Mouse (Mus musculus) lung, embryonic 14.5 days (tissue): ENCODE measurements around the gene Tom1. TPM values are rescaled to one million over a fixed set of nuclear protein-coding genes. Genes with fewer than 3 reads are reported as not detected.
A peak's percentile ranks its signal among the peaks of the same experiment; 100 is the strongest.

ENCODE experiments used
- ATAC-seq: fragments of 200-750 bp; cut with Nextera tagmentation; 2 replicates; pipeline ENCODE4 v1.8.0; 2017; ENCODE audit warnings: mild to moderate bottlenecking, moderate TSS enrichment, moderate library complexity; ENCODE audit not compliant: insufficient read depth
- DNase-seq: peaks from one replicate; pipeline ENCODE4 v3.0.0-alpha.2; 2015
- H3K27ac ChIP-seq: fragments of 300-500 bp; sonication (generic); 2 replicates; pipeline ENCODE4 v1.5.1; 2014; ENCODE audit warnings: low read depth, mild to moderate bottlenecking, moderate library complexity
- H3K27me3 ChIP-seq: fragments of 300-500 bp; sonication (generic); 2 replicates; pipeline ENCODE4 v1.6.1; 2014; ENCODE audit warnings: low read length, control low read depth; ENCODE audit not compliant: insufficient read depth
- H3K36me3 ChIP-seq: fragments of 300-500 bp; sonication (generic); 2 replicates; pipeline ENCODE4 v1.6.1; 2014; ENCODE audit warnings: control low read depth; ENCODE audit not compliant: insufficient read depth
- H3K4me1 ChIP-seq: fragments of 300-500 bp; sonication (generic); 2 replicates; pipeline ENCODE4 v1.6.1; 2014; ENCODE audit warnings: antibody characterized with exemption, control low read depth; ENCODE audit not compliant: insufficient read depth
- H3K4me2 ChIP-seq: fragments of 300-500 bp; sonication (generic); 2 replicates; pipeline ENCODE4 v1.6.1; 2014; ENCODE audit warnings: mild to moderate bottlenecking
- H3K4me3 ChIP-seq: fragments of 300-500 bp; sonication (generic); 2 replicates; pipeline ENCODE4 v1.5.1; 2014; ENCODE audit warnings: low read depth, low read length
- H3K9ac ChIP-seq: fragments of 300-500 bp; sonication (generic); 2 replicates; pipeline ENCODE4 v1.6.1; 2014
- H3K9me3 ChIP-seq: fragments of 300-500 bp; sonication (generic); 2 replicates; pipeline ENCODE4 v1.6.1; 2016; ENCODE audit warnings: low read depth, low read length, control low read depth
- CTCF ChIP-seq: IDR thresholded peaks from 2 replicates; pipeline ENCODE4 v1.5.1; 2016; ENCODE audit warnings: antibody characterized with exemption, low read depth
- WGBS: fragments of 180-500 bp; shearing (Covaris S2); extraction: QIAGEN DNeasy Blood & Tissue Kit; methylation state at CpG from one replicate; pipeline ENCODE4 v1.1.7; 2014; 5-methylcytosine and 5-hydroxymethylcytosine counted together
- polyA plus RNA-seq: library from polyadenylated mRNA; unstranded; fragments of >200 nt; fragmentation: Nextera tagmentation; extraction: Ambion mirVana; gene quantifications from 2 replicates; pipeline ENCODE4 v1.2.1, GENCODE M21; 2014

The Tom1 gene
- polyA plus RNA-seq, 1 experiment from 2014 or later = 20.8 TPM

GRCm38 (mm10) chr8:75087127-75087526 is 53.6 kb downstream of the Tom1 start:
- no peaks in the 10 kb centered on the region for H3K9me3 ChIP-seq
- no peak overlapping the region for H3K9ac ChIP-seq
- H3K4me2 ChIP-seq = no peak overlapping the region
- no peak for ATAC-seq
- DNase-seq = no peak
- no peak for TF ChIP-seq CTCF
- H3K4me1 ChIP-seq = peaks cover 7% of the 10 kb centered on the region; the same call in 1 of the 2 replicates
- H3K27ac ChIP-seq = no peak overlapping the region
- no peaks in the 10 kb centered on the region for H3K27me3 ChIP-seq
- H3K4me3 ChIP-seq = no peak overlapping the region
- no peaks in the 10 kb centered on the region for H3K36me3 ChIP-seq

- 7% methylated on average over 6 of the region's 6 CpGs for WGBS
- Histone ChIP-seq H3K36me3 (no peaks in the 10 kb centered on the region), H3K27ac (peak overlapping the region; percentile 94), H3K4me2 (peak overlapping the region; percentile 54), H3K27me3 (no peaks in the 10 kb centered on the region), H3K4me1 (peaks cover 7% of the 10 kb centered on the region; the same call in 1 of the 2 replicates), H3K4me3 (peak overlapping the region; percentile 12; the same call in 1 of the 2 replicates), H3K9ac (peak overlapping the region; percentile 36), H3K9me3 (no peaks in the 10 kb centered on the region)
- DNase-seq (peak; percentile 95), ATAC-seq (peak; percentile 68)
- no peak for TF ChIP-seq CTCF
These were observed 55.7 kb downstream of the Tom1 start for GRCm38 (mm10) chr8:75088989-75089881.

GRCm38 (mm10) chr8:75090781-75091365 is 57.4 kb downstream of the Tom1 start:
- WGBS = 80% methylated on average over 4 of the region's 4 CpGs
- Histone ChIP-seq H3K4me3 (no peak overlapping the region), H3K9ac (no peak overlapping the region), H3K36me3 (no peaks in the 10 kb centered on the region), H3K27ac (no peak overlapping the region), H3K4me2 (no peak overlapping the region), H3K9me3 (no peaks in the 10 kb centered on the region), H3K4me1 (peaks cover 7% of the 10 kb centered on the region; the same call in 1 of the 2 replicates), H3K27me3 (no peaks in the 10 kb centered on the region)
- ATAC-seq (no peak), DNase-seq (no peak)
- no peak for TF ChIP-seq CTCF

- DNase-seq = peak; percentile 97
- under 1% methylated on average over 36 of the region's 36 CpGs for WGBS
- peak within 1 kb of the TSS; percentile 30; the same call in 1 of the 2 replicates for H3K27ac ChIP-seq
- ATAC-seq = peak; percentile 90
- peak within 1 kb of the TSS; percentile 82 for H3K4me2 ChIP-seq
- H3K36me3 ChIP-seq = peaks cover 20% of the 10 kb centered on the region
- peaks cover 7% of the 10 kb centered on the region; the same call in 1 of the 2 replicates for H3K4me1 ChIP-seq
- H3K27me3 ChIP-seq = no peaks in the 10 kb centered on the region
- no peaks in the 10 kb centered on the region for H3K9me3 ChIP-seq
- H3K9ac ChIP-seq = peak within 1 kb of the TSS; percentile 72
- peak; percentile 14; the same call in 1 of the 2 replicates for TF ChIP-seq CTCF
- H3K4me3 ChIP-seq = peak within 1 kb of the TSS; percentile 60
These were observed 60.1 kb downstream of the Tom1 start, which contains the start of gene Hmox1 for GRCm38 (mm10) chr8:75093399-75094156. Gene Hmox1 (plus strand): TSS chr8:75093621.

GRCm38 (mm10) chr8:75102956-75103355 is 69.5 kb downstream of the Tom1 start:
- Histone ChIP-seq H3K27me3 (no peaks in the 10 kb centered on the region), H3K27ac (no peak overlapping the region), H3K4me1 (no peaks in the 10 kb centered on the region), H3K36me3 (peaks cover 18% of the 10 kb centered on the region), H3K9me3 (no peaks in the 10 kb centered on the region), H3K4me3 (no peak overlapping the region), H3K4me2 (no peak overlapping the region), H3K9ac (no peak overlapping the region)
- DNase-seq (no peak), ATAC-seq (no peak)
- TF ChIP-seq CTCF = no peak
- WGBS = 62% methylated on average over 4 of the region's 4 CpGs

- TF ChIP-seq CTCF = no peak
- no peak overlapping the region for H3K9ac ChIP-seq
- DNase-seq (no peak), ATAC-seq (no peak)
- H3K4me2 ChIP-seq = no peak overlapping the region
- no peak overlapping the region for H3K4me3 ChIP-seq
- H3K4me1 ChIP-seq = 0 out of 2 replicates have a peak, but pooled peaks cover 3% of the 10 kb centered on the region
- H3K27me3 ChIP-seq = no peaks in the 10 kb centered on the region
- H3K9me3 ChIP-seq = no peaks in the 10 kb centered on the region
- H3K27ac ChIP-seq = no peak overlapping the region
- H3K36me3 ChIP-seq = peaks cover 17% of the 10 kb centered on the region
- 53% methylated on average over 8 of the region's 8 CpGs for WGBS
These were observed 69.9 kb downstream of the Tom1 start for GRCm38 (mm10) chr8:75103376-75103878.
